In the genomic region with DNA sequence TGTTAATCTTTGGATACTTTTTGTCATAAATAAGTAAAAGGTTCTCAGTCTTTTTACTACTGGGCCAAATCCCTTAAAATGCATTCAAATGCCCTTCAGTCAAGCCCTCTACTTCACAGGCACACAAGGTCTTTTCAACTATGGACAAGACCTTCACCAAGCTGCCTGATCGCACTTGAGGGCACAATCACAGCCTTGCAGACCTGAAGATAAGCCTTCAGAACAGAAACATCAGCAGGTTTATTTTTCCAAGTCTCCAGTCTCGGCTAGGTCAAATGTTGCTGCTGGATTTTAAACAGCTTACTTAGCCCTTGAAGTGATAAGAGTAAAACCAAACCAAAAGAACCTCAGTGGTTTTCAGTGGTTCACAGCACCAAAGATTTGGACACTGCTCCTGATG, we compare ENCODE assay signal across 9 mouse cellular contexts. TPM values are rescaled to one million over a fixed set of nuclear protein-coding genes. Genes with fewer than 3 reads are reported as not detected.
DNase-seq lines count a peak whose midpoint lies in the region; ATAC-seq and TF ChIP-seq lines count a peak whose summit lies in the region.
"Had no signal": no experiment of that assay in that cellular context is flagged by ENCODE, and none has a peak within 500 bp of the region (broad histone marks: within the 10 kb centered on the region; RNA-seq: fewer than 3 reads in every experiment).

No protein-coding gene starts in this region.

- TF ChIP-seq CTCF in lung, embryonic 14.5 days (IDR thresholded peaks at IDR 0.05; ENCODE audit: low read depth), result no peak
- TF ChIP-seq CTCF in embryonic fibroblast, embryonic 13.5 days (IDR thresholded peaks at IDR 0.05; ENCODE audit: borderline replicate concordance, insufficient read depth, low read length), result no peak
- no peak for TF ChIP-seq CTCF in intestine, postnatal 0 days (IDR thresholded peaks at IDR 0.05; ENCODE audit: low read depth)

- WGBS in lung, embryonic 14.5 days, result 8% methylated on average over 2 of the region's 2 CpGs
- WGBS in intestine, postnatal 0 days, result 19% methylated on average over 2 of the region's 2 CpGs
- WGBS in neural tube, embryonic 14.5 days, result 57% methylated on average over 2 of the region's 2 CpGs

- DNase-seq in lung, embryonic 14.5 days, result no peak
- no peak for DNase-seq in lung, adult 18-20 months
- no peak for DNase-seq in urinary bladder, adult 2 months (ENCODE audit: low spot score)
- DNase-seq in right cerebral cortex, postnatal 10 days (ENCODE audit: low spot score in 2 of 2), result no peak
- DNase-seq in gastrocnemius, adult 18-20 months (ENCODE audit: low spot score), result no peak
- DNase-seq: thymus, postnatal 4 days had no signal

- no peaks in the 10 kb centered on the region for H3K27me3 ChIP-seq in lung, embryonic 14.5 days (ENCODE audit: insufficient read depth, low read length)
- H3K27me3 ChIP-seq in intestine, postnatal 0 days (replicated peaks; ENCODE audit: control insufficient read depth, insufficient read depth, low read length), result no peaks in the 10 kb centered on the region
- no peaks in the 10 kb centered on the region for H3K27me3 ChIP-seq in neural tube, embryonic 14.5 days (ENCODE audit: control insufficient read depth, insufficient read depth, low read length)

- no peaks in the 10 kb centered on the region for H3K36me3 ChIP-seq in lung, embryonic 14.5 days (ENCODE audit: insufficient read depth)
- no peaks in the 10 kb centered on the region for H3K36me3 ChIP-seq in intestine, postnatal 0 days (ENCODE audit: control insufficient read depth, insufficient read depth)
- H3K36me3 ChIP-seq in neural tube, embryonic 14.5 days (ENCODE audit: control insufficient read depth, insufficient read depth, low read length), result no peaks in the 10 kb centered on the region

- H3K4me3 ChIP-seq in lung, embryonic 14.5 days (ENCODE audit: low read depth, low read length), result peak overlapping the region; percentile 100
- H3K4me3 ChIP-seq in embryonic fibroblast, embryonic 13.5 days (ENCODE audit: insufficient read depth, low read length), result peak overlapping the region; percentile 89
- H3K4me3 ChIP-seq in intestine, postnatal 0 days (ENCODE audit: low read depth, low read length), result peak overlapping the region; percentile 94
- peak overlapping the region; percentile 99 for H3K4me3 ChIP-seq in neural tube, embryonic 14.5 days (ENCODE audit: low read depth, low read length)

- H3K9me3 ChIP-seq in lung, embryonic 14.5 days (ENCODE audit: low read depth, low read length), result no peaks in the 10 kb centered on the region
- no peaks in the 10 kb centered on the region for H3K9me3 ChIP-seq in intestine, postnatal 0 days (ENCODE audit: control insufficient read depth)
- no peaks in the 10 kb centered on the region for H3K9me3 ChIP-seq in neural tube, embryonic 14.5 days (ENCODE audit: control insufficient read depth, low read length)

- no peak for ATAC-seq in lung, embryonic 14.5 days (ENCODE audit: insufficient read depth)
- no peak for ATAC-seq in intestine, postnatal 0 days
- no peak for ATAC-seq in neural tube, embryonic 14.5 days (ENCODE audit: low read depth)

- peak overlapping the region; percentile 91 for H3K4me2 ChIP-seq in lung, embryonic 14.5 days
- H3K4me2 ChIP-seq in intestine, postnatal 0 days (replicated peaks; ENCODE audit: low read depth), result peak overlapping the region; percentile 80
- peak overlapping the region; percentile 87 for H3K4me2 ChIP-seq in neural tube, embryonic 14.5 days (ENCODE audit: low read depth, low read length)

- no peak for TF ChIP-seq POLR2A in embryonic fibroblast, embryonic 13.5 days (IDR thresholded peaks at IDR 0.05; ENCODE audit: low read depth, low read length)

- peaks cover 6% of the 10 kb centered on the region for H3K4me1 ChIP-seq in lung, embryonic 14.5 days (ENCODE audit: insufficient read depth)
- H3K4me1 ChIP-seq in embryonic fibroblast, embryonic 13.5 days (ENCODE audit: control insufficient read depth, insufficient read depth, low read length), result peaks cover 4% of the 10 kb centered on the region; the same call in 1 of the 2 replicates
- H3K4me1 ChIP-seq in intestine, postnatal 0 days (replicated peaks; ENCODE audit: control insufficient read depth, insufficient read depth, low read length), result peaks cover 7% of the 10 kb centered on the region; the same call in 1 of the 2 replicates
- peaks cover 16% of the 10 kb centered on the region; the same call in 1 of the 2 replicates for H3K4me1 ChIP-seq in neural tube, embryonic 14.5 days (ENCODE audit: control insufficient read depth, insufficient read depth, low read length)

- H3K27ac ChIP-seq in lung, embryonic 14.5 days (ENCODE audit: low read depth), result no peak overlapping the region
- H3K27ac ChIP-seq in embryonic fibroblast, embryonic 13.5 days (ENCODE audit: insufficient read depth, low read length), result no peak overlapping the region
- H3K27ac ChIP-seq in intestine, postnatal 0 days (ENCODE audit: low read depth, low read length), result peak overlapping the region; percentile 97; the same call in 1 of the 2 replicates
- H3K27ac ChIP-seq in neural tube, embryonic 14.5 days (ENCODE audit: low read depth, low read length), result no peak overlapping the region

- H3K9ac ChIP-seq in lung, embryonic 14.5 days, result peak overlapping the region; percentile 100
- H3K9ac ChIP-seq in intestine, postnatal 0 days (ENCODE audit: low read depth, low read length), result peak overlapping the region; percentile 37; the same call in 1 of the 2 replicates
- H3K9ac ChIP-seq in neural tube, embryonic 14.5 days (replicated peaks; ENCODE audit: low read depth, low read length), result peak overlapping the region; percentile 99; the same call in 1 of the 2 replicates

RNA-seq across cellular contexts. Expression of a gene that starts 2.1 kb away (rescaled TPM):
- 121 and 122 TPM in 2 replicates for polyA plus RNA-seq in lung, embryonic 14.5 days (2014; fragmentation: Nextera tagmentation; extraction: Ambion mirVana)
- polyA plus RNA-seq in embryonic fibroblast, embryonic 13.5 days (2011; ENCODE audit: insufficient read length, low read depth, missing spikeins), result 60.5 and 69.8 TPM in 2 replicates
- polyA plus RNA-seq in intestine, postnatal 0 days (2015; fragmentation: Nextera tagmentation; extraction: Ambion mirVana), result 64.9 and 66.4 TPM in 2 replicates
- 168 and 181 TPM in 2 replicates for polyA plus RNA-seq in neural tube, embryonic 14.5 days (2014; fragmentation: Nextera tagmentation; extraction: Ambion mirVana)
- 107 and 120 TPM in 2 replicates for polyA plus RNA-seq in urinary bladder, adult 2 months (2012; rRNA removed)
- 100 to 1,000 TPM; 110 to 123 TPM for total RNA-seq in gastrocnemius, adult 18-20 months (2021)

Comparison
In these comparisons a context has a peak if more than half of its experiments do, and no peak if none do; other contexts are left out.
1. H3K9ac ChIP-seq: peak in every context shown above with its lines; median percentile 100 in lung, embryonic 14.5 days; 99 in neural tube, embryonic 14.5 days; 37 in intestine, postnatal 0 days.